Mouse (Mus musculus): ENCODE measurements around the gene Gm37240.

The Gm37240 gene

DNA sequence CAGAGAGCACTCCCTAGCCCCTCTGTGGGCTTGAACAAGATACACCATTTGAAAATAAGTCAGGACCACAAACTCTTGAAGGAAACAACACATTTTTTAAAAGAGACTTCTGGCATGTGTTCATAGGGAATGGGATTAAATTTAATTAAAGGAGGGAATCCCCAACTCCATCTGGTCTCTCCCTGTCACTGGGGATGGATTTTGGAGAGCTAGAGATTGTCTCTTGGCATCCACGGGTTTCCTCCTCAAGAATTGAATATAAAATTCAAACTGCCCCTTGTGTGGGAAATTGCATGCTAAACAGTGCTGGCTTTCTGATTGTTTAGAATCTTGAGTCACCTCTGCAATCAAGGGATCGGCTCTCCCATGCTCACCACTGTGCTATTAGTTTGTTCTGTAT lies 1185.8 kb downstream of the Gm37240 start:
- H3K36me3 ChIP-seq (ENCODE audit: control insufficient read depth, insufficient read depth, low read length, poor library complexity, severe bottlenecking), result peaks cover 8% of the 10 kb centered on the region
- no peaks in the 10 kb centered on the region for H3K27me3 ChIP-seq (ENCODE audit: control insufficient read depth, insufficient read depth, low read length, poor library complexity, severe bottlenecking)
- no peak for DNase-seq (ENCODE audit: low read depth, low spot score)

DNA sequence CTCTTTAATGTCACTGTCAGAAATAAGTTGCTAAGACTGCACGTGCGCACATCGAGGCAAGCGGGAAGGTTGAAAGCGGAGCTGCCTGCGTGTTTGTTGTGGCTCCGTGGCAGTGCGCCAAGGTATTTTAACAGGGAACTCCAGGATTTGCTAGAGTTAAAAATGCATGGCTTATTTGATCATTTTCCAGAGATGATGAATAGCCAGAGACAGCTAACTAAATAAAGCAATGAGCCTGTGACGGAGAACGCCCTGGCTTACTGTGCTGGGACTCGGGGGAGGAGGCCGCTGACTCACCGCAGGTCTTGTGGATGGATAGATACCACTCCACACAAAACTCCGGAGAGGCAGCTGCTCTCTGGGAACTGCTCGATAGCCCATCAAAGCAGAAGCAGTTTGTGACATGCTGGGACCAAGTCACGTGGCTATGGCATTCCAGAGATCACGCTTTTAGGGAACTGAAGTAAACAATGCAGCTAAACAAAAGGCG lies 1190.8 kb downstream of the Gm37240 start:
- DNase-seq (ENCODE audit: low read depth, low spot score), result no peak
- Histone ChIP-seq H3K36me3 (ENCODE audit: control insufficient read depth, insufficient read depth, low read length, poor library complexity, severe bottlenecking) (0 out of 2 replicates have a peak, but pooled peaks cover 2% of the 10 kb centered on the region), H3K27me3 (ENCODE audit: control insufficient read depth, insufficient read depth, low read length, poor library complexity, severe bottlenecking) (no peaks in the 10 kb centered on the region)

DNA sequence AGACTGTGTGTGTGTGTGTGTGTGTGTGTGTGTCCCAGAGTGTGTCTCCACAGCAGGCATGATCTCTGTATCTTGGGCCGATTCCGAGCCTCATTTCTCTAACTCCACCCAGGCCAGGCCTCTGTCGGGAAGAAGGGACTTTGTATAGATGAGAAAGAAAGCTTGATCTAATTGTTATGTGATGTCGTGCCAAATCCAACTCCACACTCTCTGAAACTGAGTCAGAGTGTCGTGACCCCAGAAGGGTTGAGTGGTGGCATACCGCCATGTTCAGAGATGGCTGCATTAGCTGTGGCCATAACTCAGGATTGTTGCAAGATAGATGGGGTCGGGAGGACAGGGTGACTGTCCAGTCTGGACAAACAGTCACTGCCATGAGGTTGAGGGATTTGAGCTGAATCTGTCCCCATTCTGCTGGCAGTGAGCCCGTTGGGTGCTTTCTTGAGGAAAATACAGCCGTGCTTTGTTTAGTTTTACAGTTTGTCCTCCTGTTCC lies 1191.4 kb downstream of the Gm37240 start:
- no peak for DNase-seq (ENCODE audit: low read depth, low spot score)
- Histone ChIP-seq H3K36me3 (ENCODE audit: control insufficient read depth, insufficient read depth, low read length, poor library complexity, severe bottlenecking) (0 out of 2 replicates have a peak, but pooled peaks cover 2% of the 10 kb centered on the region), H3K27me3 (ENCODE audit: control insufficient read depth, insufficient read depth, low read length, poor library complexity, severe bottlenecking) (no peaks in the 10 kb centered on the region)

DNA sequence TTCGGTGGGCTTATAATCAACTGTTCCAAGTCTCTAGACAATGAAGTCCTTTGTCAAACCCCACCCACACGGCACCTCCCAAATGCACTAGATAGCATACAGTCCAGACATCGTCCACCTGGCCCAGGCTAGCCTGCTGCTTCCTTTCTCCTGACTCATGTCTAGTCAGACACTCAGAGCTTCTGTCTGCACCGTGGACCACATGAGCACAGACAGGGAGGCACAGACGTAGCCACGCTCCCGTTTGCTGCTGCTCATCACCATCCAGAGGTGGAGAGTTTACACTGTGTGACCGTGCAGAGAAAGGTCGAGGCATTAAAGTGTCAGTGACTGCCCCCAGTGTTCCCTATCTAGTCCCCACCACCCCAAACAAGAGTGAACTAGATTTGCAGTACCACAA lies 1191.9 kb downstream of the Gm37240 start:
- DNase-seq (ENCODE audit: low read depth, low spot score), result no peak
- Histone ChIP-seq H3K27me3 (ENCODE audit: control insufficient read depth, insufficient read depth, low read length, poor library complexity, severe bottlenecking) (no peaks in the 10 kb centered on the region), H3K36me3 (ENCODE audit: control insufficient read depth, insufficient read depth, low read length, poor library complexity, severe bottlenecking) (0 out of 2 replicates have a peak, but pooled peaks cover 2% of the 10 kb centered on the region)

DNA sequence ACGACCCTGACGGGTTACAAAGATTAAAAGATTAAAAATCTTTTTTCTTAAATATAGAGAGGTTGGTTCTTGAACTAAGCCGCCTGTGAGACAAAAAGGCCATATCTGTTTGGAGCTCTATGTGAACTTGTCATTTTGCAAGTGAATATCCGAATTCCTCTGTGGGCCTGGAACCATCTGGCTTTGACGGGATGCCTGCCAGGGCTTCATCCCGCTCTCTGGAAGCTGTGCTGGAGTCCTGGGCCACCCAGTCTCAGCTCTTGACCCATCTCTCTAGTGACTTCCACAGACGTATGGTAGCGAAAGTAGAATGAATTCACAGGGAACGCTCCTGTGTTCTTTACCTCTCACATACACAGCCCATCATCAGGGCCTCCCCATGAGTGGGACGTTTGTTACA lies 1193.4 kb downstream of the Gm37240 start:
- Histone ChIP-seq H3K27me3 (ENCODE audit: control insufficient read depth, insufficient read depth, low read length, poor library complexity, severe bottlenecking) (no peaks in the 10 kb centered on the region), H3K36me3 (ENCODE audit: control insufficient read depth, insufficient read depth, low read length, poor library complexity, severe bottlenecking) (0 out of 2 replicates have a peak, but pooled peaks cover 2% of the 10 kb centered on the region)
- no peak for DNase-seq (ENCODE audit: low read depth, low spot score)

DNA sequence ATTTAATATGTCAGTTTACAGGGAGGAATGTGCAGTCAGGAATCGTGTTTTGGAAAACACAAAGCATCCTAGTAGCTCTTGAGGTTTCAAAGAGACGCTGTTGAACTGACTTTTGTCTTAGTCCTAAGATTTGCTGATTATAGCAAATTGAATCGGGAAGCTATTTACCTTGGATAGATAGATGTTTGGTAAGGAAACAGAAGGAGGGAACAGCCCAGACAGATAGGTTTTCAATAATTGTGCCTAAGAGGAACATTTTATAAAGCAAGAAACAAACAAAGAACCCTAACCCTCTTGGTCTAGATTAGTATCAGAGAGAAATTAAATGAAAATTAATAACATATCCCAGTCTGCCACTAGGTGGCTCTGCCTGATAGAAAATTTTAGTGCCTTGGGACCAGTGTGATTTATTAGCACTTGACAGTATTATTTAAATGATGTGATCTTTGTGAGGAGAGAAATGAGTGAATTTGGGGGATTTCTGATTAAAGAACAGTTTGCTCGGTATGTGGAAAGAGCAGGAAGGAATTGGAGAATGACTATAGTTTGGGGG lies 1194.6 kb downstream of the Gm37240 start:
- Histone ChIP-seq H3K27me3 (ENCODE audit: control insufficient read depth, insufficient read depth, low read length, poor library complexity, severe bottlenecking) (no peaks in the 10 kb centered on the region), H3K36me3 (ENCODE audit: control insufficient read depth, insufficient read depth, low read length, poor library complexity, severe bottlenecking) (0 out of 2 replicates have a peak, but pooled peaks cover 2% of the 10 kb centered on the region)
- peak; percentile 67 for DNase-seq (ENCODE audit: low read depth, low spot score)

DNA sequence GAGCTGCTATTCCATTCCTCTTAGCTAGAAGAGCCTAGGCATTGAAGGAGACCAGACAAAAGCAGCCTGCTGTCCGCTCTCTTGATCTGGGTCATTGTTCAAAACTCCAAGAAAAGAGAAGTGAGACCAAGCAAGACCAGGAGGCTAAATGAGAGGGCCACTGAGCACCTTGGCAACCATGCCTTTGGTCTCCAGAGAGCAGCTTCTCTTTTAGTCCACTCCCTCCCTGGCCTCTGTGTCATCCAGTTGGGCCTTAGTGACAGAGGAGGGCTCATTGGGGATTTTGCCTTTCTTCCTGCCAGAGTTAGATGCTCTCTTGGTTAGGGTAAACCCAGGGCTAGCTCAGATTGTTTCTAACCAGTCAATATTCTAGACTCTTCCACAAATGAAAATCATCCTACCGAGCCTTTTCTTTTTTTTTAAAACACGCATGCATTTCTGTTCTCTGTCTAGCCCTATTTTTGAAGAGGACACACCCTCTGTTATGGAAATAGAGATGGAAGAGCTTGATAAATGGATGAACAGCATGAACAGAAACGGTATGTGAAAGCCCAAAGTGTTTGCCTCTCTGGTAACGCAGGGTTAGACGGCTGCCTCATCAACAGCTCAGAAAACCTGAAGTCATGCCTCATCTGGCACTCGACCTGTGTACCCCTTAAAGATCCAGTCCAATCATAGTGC lies 1197.1 kb downstream of the Gm37240 start:
- Histone ChIP-seq H3K36me3 (ENCODE audit: control insufficient read depth, insufficient read depth, low read length, poor library complexity, severe bottlenecking) (0 out of 2 replicates have a peak, but pooled peaks cover 2% of the 10 kb centered on the region), H3K27me3 (ENCODE audit: control insufficient read depth, insufficient read depth, low read length, poor library complexity, severe bottlenecking) (no peaks in the 10 kb centered on the region)
- peak; percentile 33 for DNase-seq (ENCODE audit: low read depth, low spot score)

DNA sequence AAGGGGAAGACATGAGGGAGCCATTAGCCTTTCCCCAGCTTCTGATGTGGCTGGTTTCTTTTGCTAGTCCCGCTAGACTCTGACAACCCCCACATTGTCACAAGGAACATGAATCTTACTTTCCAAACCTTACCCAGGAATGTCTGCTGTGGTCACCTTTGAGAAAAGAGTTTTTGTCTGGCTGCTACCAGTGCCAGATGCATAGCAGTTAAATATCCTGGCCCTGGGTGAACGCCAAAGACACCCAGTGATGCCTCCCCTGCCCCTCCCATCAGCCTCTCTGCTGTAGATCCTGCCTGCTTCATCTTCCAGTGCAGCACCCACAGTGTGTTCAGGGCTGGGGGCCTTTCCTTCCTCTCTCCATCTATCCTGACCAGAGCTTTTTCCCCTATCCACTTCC lies 1197.7 kb downstream of the Gm37240 start:
- no peak for DNase-seq (ENCODE audit: low read depth, low spot score)
- no peaks in the 10 kb centered on the region for H3K27me3 ChIP-seq (ENCODE audit: control insufficient read depth, insufficient read depth, low read length, poor library complexity, severe bottlenecking)

DNA sequence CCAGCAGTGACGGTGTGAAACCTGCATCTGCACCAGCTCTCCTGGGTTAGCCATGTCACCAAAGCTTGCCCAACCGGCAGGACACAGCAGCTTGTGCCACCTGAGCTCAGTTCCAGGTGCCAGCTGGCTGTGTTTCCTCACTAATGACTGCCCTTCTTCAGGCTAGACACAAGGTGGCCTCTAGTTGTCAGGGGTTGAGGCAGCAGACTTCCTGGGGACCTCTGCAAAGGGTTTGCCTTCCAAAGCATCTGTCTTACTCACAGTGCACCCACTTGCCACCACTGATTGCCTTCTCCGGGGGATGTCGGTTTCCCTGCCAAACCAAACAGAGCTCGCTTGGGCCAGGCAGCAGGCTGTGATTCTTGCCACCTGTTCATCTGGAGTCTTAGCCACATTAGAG lies 1199.1 kb downstream of the Gm37240 start:
- Histone ChIP-seq H3K27me3 (ENCODE audit: control insufficient read depth, insufficient read depth, low read length, poor library complexity, severe bottlenecking) (no peaks in the 10 kb centered on the region), H3K36me3 (ENCODE audit: control insufficient read depth, insufficient read depth, low read length, poor library complexity, severe bottlenecking) (no peaks in the 10 kb centered on the region)
- DNase-seq (ENCODE audit: low read depth, low spot score), result no peak

More for the DNA sequence above, 1197.7 kb downstream of the Gm37240 start:
- no peaks in the 10 kb centered on the region for H3K36me3 ChIP-seq (ENCODE audit: control insufficient read depth, insufficient read depth, low read length, poor library complexity, severe bottlenecking)

DNA sequence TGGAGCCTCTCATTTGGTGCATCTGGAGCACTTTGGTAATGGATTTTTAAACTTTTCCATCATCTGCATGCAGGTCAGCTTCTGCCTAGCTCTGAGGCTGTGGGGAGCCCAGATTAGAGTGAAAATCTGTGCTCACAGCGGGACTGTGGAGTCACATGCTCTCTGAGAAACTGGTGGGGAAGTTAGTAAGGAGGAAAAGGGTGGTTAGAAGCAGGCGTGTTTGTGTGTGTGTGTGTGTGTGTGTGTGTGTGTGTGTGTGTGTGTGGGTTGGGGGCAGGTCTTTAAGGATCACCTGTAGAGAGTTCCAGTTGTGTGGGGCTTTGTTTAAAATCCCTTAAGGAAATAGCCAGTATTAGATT lies 1199.9 kb downstream of the Gm37240 start:
- DNase-seq (ENCODE audit: low read depth, low spot score), result no peak
- Histone ChIP-seq H3K27me3 (ENCODE audit: control insufficient read depth, insufficient read depth, low read length, poor library complexity, severe bottlenecking) (no peaks in the 10 kb centered on the region), H3K36me3 (ENCODE audit: control insufficient read depth, insufficient read depth, low read length, poor library complexity, severe bottlenecking) (no peaks in the 10 kb centered on the region)

DNA sequence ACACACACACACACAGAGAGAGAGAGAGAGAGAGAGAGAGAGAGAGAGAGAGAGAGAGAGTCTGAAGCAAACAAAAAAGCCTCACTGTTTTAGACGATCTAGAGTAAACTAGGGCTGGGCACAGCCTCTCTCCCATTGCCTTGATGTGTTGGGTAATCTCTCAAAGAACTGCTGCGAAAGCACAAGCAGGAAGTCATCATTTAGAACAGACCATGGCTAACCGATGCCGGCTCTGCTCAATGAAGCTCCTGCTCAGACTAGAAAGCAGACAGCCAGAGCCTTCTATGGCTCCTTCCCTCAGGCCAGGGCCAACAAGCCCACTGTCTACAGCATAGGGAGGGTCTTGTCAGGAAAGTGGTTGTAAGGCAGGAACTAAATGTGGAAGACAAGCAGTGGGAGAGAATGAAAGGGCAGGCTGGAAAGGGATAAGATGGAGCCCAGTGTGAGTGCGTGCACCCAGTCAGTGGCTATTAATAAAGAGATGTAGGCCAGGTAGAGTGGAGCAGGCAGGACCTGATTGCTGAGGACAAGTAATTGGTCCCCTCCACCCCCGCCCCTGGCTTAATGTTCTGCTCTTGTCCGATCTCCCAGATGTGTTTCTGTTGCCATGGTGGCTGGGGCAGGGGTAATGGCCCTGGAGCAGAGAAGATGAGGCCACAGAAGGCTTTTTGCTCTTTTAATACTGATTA lies 1200.4 kb downstream of the Gm37240 start:
- no peak for DNase-seq (ENCODE audit: low read depth, low spot score)
- H3K27me3 ChIP-seq (ENCODE audit: control insufficient read depth, insufficient read depth, low read length, poor library complexity, severe bottlenecking), result no peaks in the 10 kb centered on the region
- no peaks in the 10 kb centered on the region for H3K36me3 ChIP-seq (ENCODE audit: control insufficient read depth, insufficient read depth, low read length, poor library complexity, severe bottlenecking)

DNA sequence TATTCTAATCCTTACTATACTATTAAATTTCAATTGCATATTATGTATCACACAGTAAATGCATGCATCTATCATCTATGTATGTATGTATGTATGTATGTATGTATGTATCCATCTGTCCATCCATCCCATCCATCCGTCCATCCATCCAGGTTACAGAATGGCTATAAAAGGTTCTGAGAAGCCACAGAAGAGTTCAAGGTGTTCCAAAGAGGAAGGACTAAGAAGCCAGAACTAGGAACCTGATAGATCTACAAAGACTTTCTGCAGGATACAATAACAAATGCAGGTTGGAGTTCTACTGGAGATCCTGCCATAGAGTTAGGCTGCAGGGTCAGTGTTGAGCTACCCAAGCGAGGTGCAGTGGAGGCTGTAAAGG lies 1201.0 kb downstream of the Gm37240 start:
- Histone ChIP-seq H3K27me3 (ENCODE audit: control insufficient read depth, insufficient read depth, low read length, poor library complexity, severe bottlenecking) (no peaks in the 10 kb centered on the region), H3K36me3 (ENCODE audit: control insufficient read depth, insufficient read depth, low read length, poor library complexity, severe bottlenecking) (no peaks in the 10 kb centered on the region)
- no peak for DNase-seq (ENCODE audit: low read depth, low spot score)

DNA sequence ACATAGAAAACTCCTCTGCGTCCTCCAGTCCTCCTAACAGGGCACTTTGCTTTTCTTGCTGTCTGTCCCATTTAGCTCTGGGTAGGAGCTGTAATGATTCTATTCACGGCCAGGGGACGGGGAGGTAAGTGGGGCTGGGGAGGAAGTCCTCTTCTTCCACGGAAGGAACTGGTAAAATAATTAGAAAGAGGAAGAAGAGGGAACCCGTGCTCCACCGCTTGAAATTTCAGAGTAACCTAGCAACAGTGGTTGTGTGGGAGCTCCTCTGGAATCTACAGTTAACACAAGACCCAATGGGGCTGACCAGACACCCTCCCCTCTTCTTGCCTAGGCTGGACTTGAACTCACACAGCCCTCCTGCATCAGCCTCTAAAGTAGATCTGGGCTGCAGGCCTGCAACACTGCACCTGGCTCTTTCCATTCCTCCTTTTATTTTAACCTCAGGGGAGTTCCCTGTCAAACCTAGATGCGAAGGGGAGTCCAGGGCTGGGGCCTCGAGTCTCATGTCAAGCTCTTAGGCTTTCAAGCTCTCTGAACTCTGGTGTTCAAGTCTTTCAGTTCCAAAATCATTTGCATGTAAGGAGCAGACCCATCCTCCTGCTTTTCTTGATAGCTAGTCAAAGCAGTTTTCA lies 1201.5 kb downstream of the Gm37240 start:
- peak; percentile 32 for DNase-seq (ENCODE audit: low read depth, low spot score)
- Histone ChIP-seq H3K36me3 (ENCODE audit: control insufficient read depth, insufficient read depth, low read length, poor library complexity, severe bottlenecking) (no peaks in the 10 kb centered on the region), H3K27me3 (ENCODE audit: control insufficient read depth, insufficient read depth, low read length, poor library complexity, severe bottlenecking) (no peaks in the 10 kb centered on the region)

DNA sequence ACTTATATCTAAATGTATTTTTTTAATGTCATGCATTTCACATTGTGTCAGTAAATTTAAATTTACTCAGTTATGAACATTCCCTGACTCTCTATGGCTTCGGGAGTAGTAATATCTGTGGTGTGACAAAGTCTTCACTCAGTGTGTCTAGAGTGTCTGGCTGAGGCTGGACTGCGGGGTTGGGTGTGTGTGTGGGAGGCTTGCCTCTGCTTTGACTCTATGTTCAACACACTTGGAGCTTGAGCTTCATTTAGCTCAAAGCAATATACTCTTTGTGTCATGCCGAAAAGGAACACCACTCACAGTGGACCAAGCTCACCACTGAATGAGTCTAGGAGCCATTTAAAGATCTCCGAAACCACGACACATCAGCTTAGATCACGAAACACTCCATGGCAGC lies 1203.5 kb downstream of the Gm37240 start:
- Histone ChIP-seq H3K27me3 (ENCODE audit: control insufficient read depth, insufficient read depth, low read length, poor library complexity, severe bottlenecking) (no peaks in the 10 kb centered on the region), H3K36me3 (ENCODE audit: control insufficient read depth, insufficient read depth, low read length, poor library complexity, severe bottlenecking) (no peaks in the 10 kb centered on the region)
- no peak for DNase-seq (ENCODE audit: low read depth, low spot score)

DNA sequence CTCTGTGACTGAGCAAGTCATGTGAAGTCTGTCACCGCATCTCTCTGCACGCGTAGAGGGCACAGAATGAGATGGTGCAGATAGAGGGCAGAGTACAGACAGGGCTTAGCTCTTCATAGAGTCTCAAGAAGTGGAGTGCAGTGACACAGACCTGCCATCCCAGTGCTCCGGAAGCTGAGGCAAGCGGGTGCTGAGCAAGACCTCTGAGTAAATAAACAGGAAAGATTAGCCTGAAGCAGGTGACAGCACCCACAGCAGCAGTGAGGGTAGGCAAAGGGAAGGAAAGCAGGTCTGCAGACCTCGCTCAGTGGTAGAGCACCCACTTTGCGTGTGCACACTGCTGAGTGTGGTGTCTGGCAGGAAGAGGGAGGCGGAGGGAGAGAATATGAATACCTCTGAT lies 1205.6 kb downstream of the Gm37240 start:
- H3K27me3 ChIP-seq (ENCODE audit: control insufficient read depth, insufficient read depth, low read length, poor library complexity, severe bottlenecking), result no peaks in the 10 kb centered on the region
- peak; percentile 32 for DNase-seq (ENCODE audit: low read depth, low spot score)

More for the DNA sequence above, 1205.6 kb downstream of the Gm37240 start:
- H3K36me3 ChIP-seq (ENCODE audit: control insufficient read depth, insufficient read depth, low read length, poor library complexity, severe bottlenecking), result no peaks in the 10 kb centered on the region; the same call in 1 of the 2 replicates
